Mouse (Mus musculus): Measurements from ENCODE around the gene Gm44502. TPM values are rescaled to one million over a fixed set of nuclear protein-coding genes. Genes with fewer than 3 reads are reported as not detected.
"Not testable (repeated sequence)": the region's sequence is repeated elsewhere in the genome, so short reads cannot be mapped to it uniquely, and the experiment has no call there.

The Gm44502 gene
- polyA plus RNA-seq, 1 experiment: 2.1 TPM

DNA sequence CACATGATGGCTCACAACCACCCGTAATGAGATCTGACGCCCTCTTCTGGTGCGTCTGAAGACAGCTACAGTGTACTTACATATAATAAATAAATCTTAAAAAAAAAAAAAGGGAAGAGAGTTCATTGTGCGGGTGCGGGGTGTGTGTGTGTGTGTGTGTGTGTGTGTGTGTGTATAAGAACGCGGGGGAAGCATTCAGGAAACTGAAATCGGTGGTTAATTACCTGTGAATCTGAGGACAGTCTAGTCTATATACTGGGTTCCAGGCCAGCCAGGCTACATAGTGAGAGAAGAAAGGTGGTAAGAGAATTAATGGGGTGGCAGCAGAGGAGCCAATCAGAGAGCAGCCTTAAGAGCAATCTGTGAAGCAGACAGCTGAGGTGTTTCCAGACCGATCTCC, 1.3 kb upstream of the Gm44502 start:
- Histone ChIP-seq H3K27ac (replicated peaks; ENCODE audit: low read depth, low read length) (peak overlapping the region; percentile 99), H3K4me3 (ENCODE audit: insufficient read depth, low read depth, low read length) (peak overlapping the region; percentile 13)
- H3K4me1 ChIP-seq (ENCODE audit: control insufficient read depth, insufficient read depth, insufficient read length, low read length): not testable (repeated sequence)

DNA sequence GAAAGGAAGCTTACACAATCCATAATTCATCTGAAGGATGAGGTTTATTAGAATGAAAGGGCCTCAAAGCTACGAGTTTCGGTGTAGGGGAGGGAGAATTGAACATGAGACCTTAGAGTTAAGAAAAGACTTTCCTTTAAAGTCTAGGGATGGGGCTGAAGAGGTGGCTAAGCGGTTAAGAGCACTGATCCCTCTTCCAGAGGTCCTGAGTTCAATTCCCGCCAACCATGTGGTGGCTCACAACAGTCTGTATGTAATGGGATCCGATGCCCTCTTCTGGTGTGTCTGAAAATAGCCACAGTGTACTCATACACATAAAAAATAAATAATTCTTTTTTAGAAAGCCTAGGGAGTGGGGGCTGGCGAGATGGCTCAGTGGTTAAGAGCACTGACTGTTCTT, 845 bp upstream of the Gm44502 start:
- Histone ChIP-seq H3K4me3 (ENCODE audit: insufficient read depth, low read depth, low read length) (peak overlapping the region; percentile 91), H3K4me1 (ENCODE audit: control insufficient read depth, insufficient read depth, insufficient read length, low read length) (peaks cover 5% of the 10 kb centered on the region; the same call in 1 of the 2 replicates), H3K27ac (replicated peaks; ENCODE audit: low read depth, low read length) (peak overlapping the region; percentile 99)

DNA sequence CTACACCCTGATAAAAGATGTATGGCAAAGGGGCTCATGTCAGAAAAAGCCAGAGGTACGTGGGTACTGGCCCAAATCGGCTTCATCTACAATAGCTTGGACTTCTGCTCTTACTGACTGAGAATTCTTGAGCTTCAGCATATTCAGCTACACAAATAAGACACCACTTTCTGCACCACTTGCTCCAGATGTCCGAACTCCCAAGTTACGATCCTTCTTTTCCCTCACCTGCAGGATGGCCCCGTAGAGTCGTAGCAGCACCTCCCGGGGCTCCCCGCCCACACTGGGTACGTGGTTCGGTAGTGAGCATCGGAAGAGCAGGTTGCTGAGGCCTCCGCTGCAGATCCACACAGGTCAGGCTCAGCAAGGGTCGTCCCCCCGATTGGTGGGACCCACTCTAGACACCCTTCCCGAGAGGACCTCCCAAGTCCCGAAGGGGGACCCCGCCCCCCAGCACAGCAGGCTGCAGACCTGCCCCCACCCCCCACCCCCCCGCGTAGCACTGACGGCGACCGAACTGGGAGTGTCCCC, 610 bp downstream of the Gm44502 start:
- Histone ChIP-seq H3K4me3 (ENCODE audit: insufficient read depth, low read depth, low read length) (peak overlapping the region; percentile 91), H3K27ac (replicated peaks; ENCODE audit: low read depth, low read length) (peak overlapping the region; percentile 98), H3K4me1 (ENCODE audit: control insufficient read depth, insufficient read depth, insufficient read length, low read length) (peaks cover 5% of the 10 kb centered on the region; the same call in 1 of the 2 replicates)

DNA sequence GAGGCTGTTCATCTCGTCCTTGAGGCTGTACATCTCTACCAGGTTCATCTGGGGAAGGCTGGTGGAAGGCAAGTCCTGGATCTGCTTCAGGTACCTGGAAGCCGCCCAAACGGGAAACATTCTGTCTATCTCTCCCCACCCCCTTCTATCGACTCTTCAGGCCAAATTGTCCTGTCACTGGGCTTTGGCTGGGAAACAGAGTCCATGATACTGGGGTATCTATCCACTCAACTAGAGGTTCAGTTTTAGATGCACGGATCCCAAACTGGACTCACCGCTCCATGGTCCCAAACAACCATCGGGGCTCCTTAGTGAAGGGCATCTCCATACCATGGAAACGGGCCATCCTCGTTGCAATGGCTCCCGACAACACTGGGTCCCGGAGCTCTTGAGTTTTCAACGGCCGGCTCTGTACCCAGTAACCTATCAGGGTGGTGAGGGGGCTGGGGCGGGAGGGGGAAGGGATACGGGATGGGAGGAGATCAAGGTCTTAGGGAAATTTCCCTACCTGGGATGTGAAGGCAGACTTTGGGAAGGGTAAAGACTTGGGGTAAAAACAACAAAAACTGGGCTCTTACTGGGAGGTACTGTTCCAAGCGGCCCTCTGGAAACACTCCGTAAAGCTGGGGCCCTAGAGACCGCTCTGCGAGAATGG, 1.2 kb downstream of the Gm44502 start:
- Histone ChIP-seq H3K4me3 (ENCODE audit: insufficient read depth, low read depth, low read length) (peak overlapping the region; percentile 91), H3K4me1 (ENCODE audit: control insufficient read depth, insufficient read depth, insufficient read length, low read length) (peaks cover 5% of the 10 kb centered on the region; the same call in 1 of the 2 replicates), H3K27ac (replicated peaks; ENCODE audit: low read depth, low read length) (peak overlapping the region; percentile 98)

DNA sequence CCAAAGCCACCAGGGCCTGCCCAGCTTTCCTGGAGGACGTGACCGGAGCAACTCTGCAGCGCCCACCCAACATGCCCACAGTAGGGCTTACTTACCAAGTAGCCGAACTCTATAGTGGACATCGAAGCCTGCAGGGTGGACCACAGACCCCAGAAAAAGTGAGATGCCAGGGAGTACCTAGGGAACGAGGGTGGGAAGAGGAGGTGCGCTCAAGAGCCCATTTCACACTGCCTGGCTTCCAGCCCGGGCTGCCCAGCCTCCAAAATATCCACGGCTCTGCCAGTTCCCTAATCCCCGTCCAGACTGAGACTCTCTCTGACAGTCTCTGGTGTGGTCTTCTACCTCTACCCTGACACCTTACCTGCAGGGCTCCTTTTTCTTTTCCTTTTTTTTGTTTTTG, 2.8 kb downstream of the Gm44502 start:
- H3K27ac ChIP-seq (replicated peaks; ENCODE audit: low read depth, low read length): peak overlapping the region; percentile 98
- H3K4me3 ChIP-seq (ENCODE audit: insufficient read depth, low read depth, low read length): peak overlapping the region; percentile 23; the same call in 1 of the 2 replicates
- no peaks in the 10 kb centered on the region; the same call in 1 of the 2 replicates for H3K4me1 ChIP-seq (ENCODE audit: control insufficient read depth, insufficient read depth, insufficient read length, low read length)

DNA sequence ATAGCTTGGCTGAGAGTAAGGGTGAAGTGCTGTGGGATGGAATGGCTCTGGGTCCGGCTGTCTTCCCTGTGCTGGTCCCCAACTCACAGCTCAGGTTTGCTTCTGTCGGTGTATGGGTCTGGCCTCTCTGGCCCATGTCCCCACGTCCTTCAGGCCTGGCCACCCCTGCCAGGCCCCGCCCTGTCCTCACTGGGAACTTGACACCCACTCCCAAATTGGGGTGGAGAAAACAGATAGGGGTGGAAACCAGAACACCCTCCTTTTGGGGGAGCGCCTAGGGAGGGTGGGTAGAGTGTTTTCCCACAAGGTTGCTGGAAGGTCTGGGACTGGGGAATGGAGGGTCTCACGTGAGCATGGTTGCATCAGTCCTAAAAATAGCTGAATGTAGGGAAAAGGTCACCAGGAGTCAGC, 3.8 kb downstream of the Gm44502 start, which contains the start of gene Cpt1b:
Gene Cpt1b, minus strand, starts transcription at position 153 of the 411 bp plus-strand sequence.
- peak within 1 kb of the TSS; percentile 98 for H3K27ac ChIP-seq (replicated peaks; ENCODE audit: low read depth, low read length)

DNA sequence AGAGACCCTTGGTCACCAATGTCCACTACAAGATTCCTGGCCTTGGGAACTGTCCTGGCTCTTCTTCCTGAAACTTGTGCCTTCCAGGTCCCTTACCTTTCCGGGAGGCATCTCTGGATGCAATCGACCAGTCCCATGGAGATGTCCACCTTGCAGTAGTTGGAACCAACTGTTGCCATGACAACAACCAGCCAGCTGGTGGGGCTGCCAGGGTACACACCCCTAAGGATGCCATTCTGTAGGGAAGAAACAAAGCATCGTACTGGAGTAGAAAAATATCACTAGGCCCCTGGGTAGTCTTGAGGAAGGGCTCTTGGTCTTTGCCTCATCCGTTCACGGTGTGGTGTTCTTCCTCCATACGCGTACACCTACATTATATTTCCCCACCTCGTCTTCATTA, 4.9 kb downstream of the Gm44502 start:
- Histone ChIP-seq H3K4me1 (ENCODE audit: control insufficient read depth, insufficient read depth, insufficient read length, low read length) (peaks cover 5% of the 10 kb centered on the region), H3K27ac (replicated peaks; ENCODE audit: low read depth, low read length) (peak overlapping the region; percentile 97), H3K4me3 (ENCODE audit: insufficient read depth, low read depth, low read length) (peak overlapping the region; percentile 75)

More for the DNA sequence above, 3.8 kb downstream of the Gm44502 start, which contains the start of gene Cpt1b:
- Histone ChIP-seq H3K4me3 (ENCODE audit: insufficient read depth, low read depth, low read length) (peak within 1 kb of the TSS; percentile 75), H3K4me1 (ENCODE audit: control insufficient read depth, insufficient read depth, insufficient read length, low read length) (no peaks in the 10 kb centered on the region; the same call in 1 of the 2 replicates)

DNA sequence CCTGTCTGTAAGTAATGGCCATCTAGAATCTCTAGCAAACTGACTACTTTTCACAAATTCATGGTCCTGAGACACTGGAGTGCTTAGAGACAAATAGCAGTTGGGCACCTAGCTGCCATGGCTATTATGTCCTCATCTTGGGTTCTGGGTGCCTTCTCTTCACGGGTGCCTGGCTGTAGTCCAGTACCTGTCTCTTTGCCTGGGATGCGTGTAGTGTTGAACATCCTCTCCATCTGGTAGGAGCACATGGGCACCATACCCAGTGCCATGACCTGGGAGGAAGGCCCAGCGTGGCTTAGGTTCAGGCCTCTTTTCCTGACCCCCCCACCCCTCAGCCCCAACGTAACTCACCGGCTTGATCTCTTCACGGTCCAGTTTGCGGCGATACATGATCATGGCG, 7.6 kb downstream of the Gm44502 start:
- Histone ChIP-seq H3K4me1 (ENCODE audit: control insufficient read depth, insufficient read depth, insufficient read length, low read length) (peaks cover 5% of the 10 kb centered on the region; the same call in 1 of the 2 replicates), H3K27ac (replicated peaks; ENCODE audit: low read depth, low read length) (peak overlapping the region; percentile 54), H3K4me3 (ENCODE audit: insufficient read depth, low read depth, low read length) (peak overlapping the region; percentile 19)

DNA sequence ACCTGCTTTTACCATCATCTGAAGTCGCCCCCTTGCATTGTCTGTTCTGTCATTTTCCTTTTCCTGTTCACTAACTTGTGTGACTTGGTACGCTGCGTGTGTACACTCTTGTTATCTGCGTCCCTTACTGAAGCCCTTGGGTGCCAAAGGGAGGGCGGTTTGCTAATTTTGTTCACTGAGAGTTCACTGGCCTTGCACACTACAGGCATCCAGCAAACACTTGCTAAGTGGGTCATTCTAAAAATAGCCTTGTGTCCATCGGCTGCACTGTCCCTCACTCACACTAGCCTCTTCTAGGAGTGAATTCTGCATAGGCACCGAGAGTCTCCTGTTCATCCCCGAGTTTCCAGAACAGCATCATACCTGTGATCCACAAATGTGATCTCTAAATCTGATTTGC, 14.2 kb downstream of the Gm44502 start:
- Histone ChIP-seq H3K4me1 (ENCODE audit: control insufficient read depth, insufficient read depth, insufficient read length, low read length) (0 out of 2 replicates have a peak, but pooled peaks cover 2% of the 10 kb centered on the region), H3K4me3 (ENCODE audit: insufficient read depth, low read depth, low read length) (no peak overlapping the region), H3K27ac (replicated peaks; ENCODE audit: low read depth, low read length) (0 out of 2 replicates have a peak overlapping the region, but pooled peaks have one; percentile 1)

DNA sequence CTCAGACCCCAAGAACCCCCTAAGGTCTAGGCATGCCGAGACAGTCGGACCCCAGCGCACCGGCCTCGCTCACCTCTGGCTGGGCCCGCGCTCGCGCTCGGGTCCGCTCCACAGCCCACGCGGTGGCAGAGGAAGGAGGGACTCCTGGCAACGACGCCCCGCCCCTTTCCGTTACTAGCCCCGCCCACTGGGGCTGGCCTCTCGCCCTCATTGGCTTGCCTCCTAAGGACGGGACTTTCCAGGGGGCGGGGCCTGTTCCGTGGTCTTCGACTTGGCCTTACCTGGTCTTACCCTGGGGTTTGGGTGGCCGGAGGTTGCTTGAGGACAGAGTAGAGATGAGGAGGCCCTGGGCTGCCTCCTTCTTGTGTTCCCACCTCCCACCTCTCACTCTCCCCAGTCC, 19.4 kb downstream of the Gm44502 start, which contains the start of gene Syce3:
Gene Syce3, minus strand, starts transcription at position 386 of the 400 bp plus-strand sequence.
- no peaks in the 10 kb centered on the region for H3K4me1 ChIP-seq (ENCODE audit: control insufficient read depth, insufficient read depth, insufficient read length, low read length)
- no peak within 1 kb of the TSS for H3K27ac ChIP-seq (replicated peaks; ENCODE audit: low read depth, low read length)
- H3K4me3 ChIP-seq (ENCODE audit: insufficient read depth, low read depth, low read length): no peak within 1 kb of the TSS

DNA sequence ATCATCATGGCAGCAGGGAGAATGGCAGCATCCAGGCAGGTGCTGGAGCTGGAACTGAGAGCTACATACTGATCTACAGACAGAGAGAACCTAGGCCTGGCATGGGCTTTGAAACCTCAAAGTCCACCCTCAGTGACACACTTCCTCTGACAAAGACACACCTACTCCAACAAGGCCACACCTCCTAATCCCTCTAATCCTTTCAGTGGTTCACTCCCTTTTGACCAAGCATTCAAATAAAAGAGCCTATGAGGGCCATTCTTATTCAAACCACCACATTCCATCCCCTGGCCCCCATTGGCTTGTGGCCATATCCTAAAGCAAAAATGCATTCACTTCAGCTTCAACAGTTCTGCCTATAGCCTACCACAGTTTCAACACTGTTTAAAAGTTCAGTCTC, 22.8 kb downstream of the Gm44502 start:
- Histone ChIP-seq H3K4me1 (ENCODE audit: control insufficient read depth, insufficient read depth, insufficient read length, low read length) (no peaks in the 10 kb centered on the region), H3K4me3 (ENCODE audit: insufficient read depth, low read depth, low read length) (no peak overlapping the region), H3K27ac (replicated peaks; ENCODE audit: low read depth, low read length) (no peak overlapping the region)

DNA sequence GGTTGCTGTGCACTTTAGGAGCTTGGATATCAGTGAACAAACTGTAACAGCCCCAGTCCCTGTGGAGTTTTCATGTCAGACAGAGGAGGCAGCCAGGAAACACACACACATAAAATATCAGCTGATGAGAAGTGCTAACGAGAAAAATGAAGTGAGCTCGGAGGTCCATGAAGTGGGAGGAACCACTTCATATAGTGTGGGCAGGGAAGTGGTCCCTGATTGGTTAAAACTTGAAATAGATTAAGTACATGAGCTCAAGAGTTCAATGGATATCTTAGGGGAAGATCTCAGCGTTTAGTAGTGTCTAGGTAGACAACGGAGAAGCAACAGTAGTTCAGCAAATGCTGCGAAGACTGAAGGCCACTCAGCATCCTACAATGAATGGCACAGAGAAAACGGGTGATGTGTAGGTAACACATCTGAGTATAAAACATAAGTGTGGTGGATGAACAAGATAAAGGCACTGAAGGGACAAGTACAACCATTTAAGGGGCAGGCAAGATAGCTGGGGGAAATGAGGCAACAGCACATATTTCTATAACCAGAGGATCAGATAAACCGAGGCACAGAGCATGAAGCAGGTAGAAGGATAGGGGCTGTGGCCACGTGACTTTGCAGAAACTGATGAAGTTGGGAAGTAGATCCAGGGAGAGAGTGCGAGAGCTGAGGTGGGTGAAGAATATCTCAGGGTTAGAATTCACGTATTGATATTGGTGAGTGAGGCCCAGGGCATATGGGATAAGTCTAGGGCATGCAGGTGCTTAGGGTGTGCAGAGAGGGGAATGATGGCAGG, 24.5 kb downstream of the Gm44502 start:
- Histone ChIP-seq H3K27ac (replicated peaks; ENCODE audit: low read depth, low read length) (no peak overlapping the region), H3K4me1 (ENCODE audit: control insufficient read depth, insufficient read depth, insufficient read length, low read length) (no peaks in the 10 kb centered on the region), H3K4me3 (ENCODE audit: insufficient read depth, low read depth, low read length) (no peak overlapping the region)

DNA sequence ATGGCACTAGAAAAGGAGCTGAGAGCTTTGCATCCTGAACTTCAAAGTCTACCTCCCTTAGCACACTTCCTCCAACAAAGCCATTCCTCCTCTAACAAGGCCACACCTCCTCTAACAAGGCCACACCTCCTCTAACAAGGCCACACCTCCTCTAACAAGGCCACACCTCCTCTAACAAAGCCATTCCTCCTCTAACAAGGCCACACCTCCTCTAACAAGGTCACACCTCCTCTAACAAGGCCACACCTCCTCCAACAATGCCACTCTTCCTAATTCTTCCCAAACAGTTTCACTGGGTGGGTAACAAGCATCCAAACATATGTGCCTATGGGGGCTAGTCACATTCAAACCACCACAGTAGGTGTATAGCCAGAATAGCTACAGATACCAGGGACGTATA, 27.0 kb downstream of the Gm44502 start:
- H3K4me1 ChIP-seq (ENCODE audit: control insufficient read depth, insufficient read depth, insufficient read length, low read length): no peaks in the 10 kb centered on the region
- no peak overlapping the region for H3K27ac ChIP-seq (replicated peaks; ENCODE audit: low read depth, low read length)
- H3K4me3 ChIP-seq (ENCODE audit: insufficient read depth, low read depth, low read length): no peak overlapping the region

DNA sequence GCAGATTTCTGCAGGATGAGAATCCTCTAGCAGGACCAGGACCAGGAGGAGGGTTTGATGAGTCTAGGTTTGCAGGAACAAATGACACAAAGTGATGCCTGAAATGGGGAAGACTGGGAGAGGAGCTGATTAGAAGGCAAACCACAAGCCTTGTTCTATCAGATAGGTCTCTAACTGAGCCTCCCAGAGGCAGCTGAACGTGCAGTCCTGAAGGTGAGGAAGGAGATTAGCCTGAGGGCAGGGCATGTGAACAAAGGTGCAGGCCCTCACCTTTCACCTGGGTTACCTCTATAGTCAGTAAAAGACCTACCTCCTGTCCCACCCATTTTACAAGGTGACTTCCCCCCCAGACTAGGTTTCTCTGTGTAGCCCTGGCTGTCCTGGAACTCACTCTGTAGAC, 29.8 kb downstream of the Gm44502 start:
- Histone ChIP-seq H3K27ac (replicated peaks; ENCODE audit: low read depth, low read length) (no peak overlapping the region), H3K4me1 (ENCODE audit: control insufficient read depth, insufficient read depth, insufficient read length, low read length) (no peaks in the 10 kb centered on the region), H3K4me3 (ENCODE audit: insufficient read depth, low read depth, low read length) (no peak overlapping the region)

DNA sequence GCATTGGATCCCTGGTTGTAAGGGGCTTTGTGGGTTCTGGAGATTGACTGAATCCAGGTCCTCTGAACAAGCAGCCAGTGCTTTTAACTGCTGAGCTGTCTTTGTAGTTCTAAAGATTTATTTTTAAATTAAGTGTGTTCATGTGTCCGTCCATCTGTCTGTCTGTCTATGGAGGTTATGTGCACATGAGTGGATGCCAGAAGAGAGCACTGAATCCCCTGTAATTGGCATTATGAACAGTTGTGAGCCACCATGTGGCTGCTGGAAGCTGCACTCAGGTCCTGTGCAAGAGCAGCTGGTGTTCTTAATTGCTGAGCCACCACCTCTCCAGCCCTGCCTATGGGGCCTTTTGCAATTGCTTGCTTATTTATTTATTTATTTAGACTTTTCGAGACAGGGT, 31.4 kb downstream of the Gm44502 start:
- no peaks in the 10 kb centered on the region for H3K4me1 ChIP-seq (ENCODE audit: control insufficient read depth, insufficient read depth, insufficient read length, low read length)
- H3K27ac ChIP-seq (replicated peaks; ENCODE audit: low read depth, low read length): no peak overlapping the region
- H3K4me3 ChIP-seq (ENCODE audit: insufficient read depth, low read depth, low read length): no peak overlapping the region

Measured in brown adipose tissue, adult 24 weeks (tissue).